Mouse (Mus musculus) lung, adult 2 months (tissue): ENCODE data around the gene Maml2. TPM values are rescaled to one million over a fixed set of nuclear protein-coding genes. Genes with fewer than 3 reads are reported as not detected.

Source experiments
- DNase-seq: peaks from one replicate; pipeline ENCODE4 v3.0.0; 2022
- H3K4me1 ChIP-seq: fragments of 200-500 bp; 2 replicates; pipeline ENCODE4 v1.6.1; 2011; ENCODE audit warnings: low read length; ENCODE audit not compliant: control insufficient read depth, insufficient read depth
- H3K4me3 ChIP-seq: fragments of 200-500 bp; replicated peaks from 2 replicates; pipeline ENCODE3; 2011; ENCODE audit warnings: low read depth, mild to moderate bottlenecking, control low read depth, low read length; ENCODE audit errors: extremely low read depth
- CTCF ChIP-seq: fragments of 200-500 bp; IDR thresholded peaks from 2 replicates; pipeline ENCODE4 v1.5.1; 2011; ENCODE audit warnings: mild to moderate bottlenecking, low read length, control low read depth; ENCODE audit not compliant: insufficient read depth
- POLR2A ChIP-seq: fragments of 200-500 bp; IDR thresholded peaks from 2 replicates; pipeline ENCODE4 v1.6.1; 2011; ENCODE audit warnings: low read depth, mild to moderate bottlenecking, control low read depth, low read length, borderline replicate concordance; ENCODE audit errors: extremely low read depth
- WGBS: fragments of 180-500 bp; shearing (Covaris S2); methylation state at CpG from one replicate; pipeline ENCODE4 v1.1.7; 2018; 5-methylcytosine and 5-hydroxymethylcytosine counted together
- polyA plus RNA-seq: library from polyadenylated mRNA; depleted of rRNA; stranded (reverse); fragments of >200 nt; gene quantifications from 2 replicates; pipeline ENCODE4 v1.2.3, GENCODE M21; 2012

Maml2 gene
- polyA plus RNA-seq, 1 experiment: 17.1 TPM

DNA sequence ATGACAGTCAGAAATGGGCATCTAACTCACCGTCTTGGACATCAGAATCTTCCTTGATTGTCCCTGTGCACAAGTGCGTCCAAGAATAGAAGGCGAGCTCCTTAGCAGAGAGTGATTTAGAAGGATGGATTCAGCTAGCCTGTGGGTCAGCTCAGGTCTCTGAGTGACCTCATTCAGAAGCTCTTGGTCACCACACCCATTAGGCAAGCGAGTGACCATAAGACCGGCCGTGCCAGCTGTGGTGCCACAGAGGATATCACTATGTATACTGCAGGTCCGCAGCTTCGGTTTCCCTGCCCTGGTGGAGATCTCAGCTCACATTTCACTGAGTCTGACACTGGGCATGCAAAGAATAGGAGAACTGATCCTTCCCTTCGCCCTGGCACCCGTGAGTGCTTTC, 294.9 kb downstream of the Maml2 start:
- no peak for DNase-seq
- WGBS: 66% methylated on average over 10 of the region's 10 CpGs
- TF ChIP-seq CTCF (no peak), POLR2A (no peak)
- H3K4me3 ChIP-seq: no peak overlapping the region
- H3K4me1 ChIP-seq: peaks cover 7% of the 10 kb centered on the region

DNA sequence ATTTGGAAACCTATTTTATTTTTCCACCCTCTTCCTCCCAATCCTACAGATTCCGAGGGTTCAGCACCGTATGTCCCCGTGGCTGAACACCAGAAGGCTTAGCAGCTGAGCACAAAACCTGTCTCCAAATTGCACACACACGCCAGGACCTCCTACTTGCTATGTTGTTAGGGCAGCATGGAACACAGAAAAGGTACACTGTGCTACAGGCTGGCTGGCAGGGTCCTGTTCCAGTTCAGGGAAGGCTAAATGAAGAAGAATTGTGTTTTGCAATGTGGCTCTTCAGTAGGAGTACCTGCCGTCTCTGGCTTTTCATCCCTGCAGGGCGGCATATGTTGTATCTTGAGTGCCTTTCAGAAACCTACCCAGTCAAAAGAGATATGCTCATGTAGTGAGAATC, 300.0 kb downstream of the Maml2 start:
- no peak for DNase-seq
- Histone ChIP-seq H3K4me1 (peaks cover 2% of the 10 kb centered on the region; the same call in 1 of the 2 replicates), H3K4me3 (no peak overlapping the region)
- TF ChIP-seq POLR2A (no peak), CTCF (no peak)
- 89% methylated on average over 6 of the region's 6 CpGs for WGBS

DNA sequence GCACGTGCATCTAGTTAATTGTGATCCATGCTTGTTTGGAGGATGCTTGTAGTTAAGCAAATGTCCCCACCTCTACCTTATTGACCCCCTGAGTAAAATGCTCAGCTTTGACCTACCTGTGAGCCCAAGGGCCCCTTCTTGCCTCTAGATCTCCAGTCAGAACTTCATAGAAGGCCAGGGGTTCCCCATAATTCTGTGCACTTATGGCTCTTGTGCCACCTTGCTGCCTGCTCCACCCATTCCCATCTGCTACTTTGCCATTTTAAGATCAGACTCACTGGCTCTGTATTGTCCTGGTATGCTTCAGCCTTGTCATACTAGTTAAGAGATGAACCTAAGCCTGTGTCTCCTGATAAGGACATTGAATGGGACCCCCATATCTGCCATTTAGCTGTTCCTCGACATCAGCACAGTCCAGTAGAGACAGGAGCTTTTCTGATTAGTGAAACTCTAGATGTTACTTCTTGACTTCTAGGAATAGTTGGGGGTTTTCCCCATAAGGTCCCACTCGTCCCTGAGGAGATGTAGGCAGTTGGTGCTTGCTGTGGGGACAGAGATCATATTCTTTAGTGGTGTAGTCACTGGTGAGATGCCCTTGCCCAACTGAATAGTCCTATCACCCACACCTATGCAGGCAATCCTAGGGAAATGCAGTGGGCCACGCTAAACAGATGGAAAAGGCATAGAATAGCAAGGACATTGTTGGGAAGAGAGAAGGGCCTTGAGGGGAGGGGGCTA, 301.0 kb downstream of the Maml2 start:
- DNase-seq: no peak
- no peak for TF ChIP-seq POLR2A
- no peak for TF ChIP-seq CTCF

DNA sequence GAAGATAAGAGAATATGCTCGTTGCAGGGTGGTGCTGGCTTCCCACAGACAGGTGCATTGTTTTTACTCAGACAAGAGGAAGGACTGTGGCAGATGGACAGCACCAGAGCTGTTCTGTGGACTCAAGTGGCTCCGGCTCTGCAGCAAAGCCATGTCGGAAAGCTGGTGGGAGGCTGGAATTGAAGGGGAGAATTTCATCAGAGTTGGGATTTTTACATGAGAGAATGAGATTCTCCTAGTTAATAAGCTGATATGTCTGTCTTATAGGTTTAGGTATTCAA, 301.5 kb downstream of the Maml2 start:
- DNase-seq: no peak
- WGBS: 76% methylated on average over 3 of the region's 3 CpGs

More for the DNA sequence above, 301.0 kb downstream of the Maml2 start:
- H3K4me1 ChIP-seq: 0 out of 2 replicates have a peak, but pooled peaks cover 2% of the 10 kb centered on the region
- 83% methylated on average over 4 of the region's 4 CpGs for WGBS
- H3K4me3 ChIP-seq: no peak overlapping the region

DNA sequence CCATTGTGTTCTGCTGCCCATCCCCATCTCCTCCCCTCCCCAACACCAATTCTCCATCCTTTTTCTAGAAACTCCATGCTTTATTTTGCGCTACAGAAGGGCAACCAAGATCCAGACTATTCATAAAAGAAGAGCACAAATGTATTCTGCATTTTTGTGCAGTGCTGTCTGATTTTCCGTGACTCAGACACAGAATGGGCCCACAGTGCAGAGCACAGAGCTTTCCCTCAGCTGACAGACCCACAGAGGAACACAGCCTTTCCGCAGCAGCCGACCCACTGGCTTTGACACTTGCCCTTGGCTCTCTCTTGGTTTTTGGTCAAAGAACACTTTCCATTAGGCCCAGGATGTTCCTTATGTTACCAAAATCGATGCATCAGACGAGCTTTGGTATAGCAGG, 302.0 kb downstream of the Maml2 start:
- Histone ChIP-seq H3K4me3 (no peak overlapping the region), H3K4me1 (0 out of 2 replicates have a peak, but pooled peaks cover 2% of the 10 kb centered on the region)
- 95% methylated on average over 6 of the region's 6 CpGs for WGBS
- TF ChIP-seq CTCF (no peak), POLR2A (no peak)
- DNase-seq: no peak

More for the DNA sequence above, 301.5 kb downstream of the Maml2 start:
- no peak overlapping the region for H3K4me3 ChIP-seq
- 0 out of 2 replicates have a peak, but pooled peaks cover 2% of the 10 kb centered on the region for H3K4me1 ChIP-seq
- no peak for TF ChIP-seq CTCF
- no peak for TF ChIP-seq POLR2A

DNA sequence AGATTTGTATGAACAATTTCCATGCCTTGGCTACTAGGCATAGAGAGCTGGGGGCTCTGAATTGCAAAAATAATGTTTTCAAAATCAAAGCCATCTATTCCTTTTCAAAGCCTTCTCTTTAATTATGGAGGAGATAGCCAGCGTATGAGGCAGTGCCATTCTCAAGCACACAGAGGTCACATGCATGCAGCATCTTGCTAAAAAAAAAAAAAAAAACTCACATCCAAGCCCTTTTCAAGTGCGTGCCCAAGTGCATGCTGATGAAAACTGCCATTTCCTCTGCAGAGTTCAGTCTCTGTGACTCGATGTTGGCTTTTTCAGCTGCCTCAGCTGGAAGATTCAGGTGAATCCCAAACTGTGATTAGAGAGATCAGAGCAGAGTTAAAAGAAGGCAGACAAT, 304.0 kb downstream of the Maml2 start:
- DNase-seq: no peak
- no peak overlapping the region for H3K4me3 ChIP-seq
- WGBS: 69% methylated on average over 3 of the region's 3 CpGs
- H3K4me1 ChIP-seq: 0 out of 2 replicates have a peak, but pooled peaks cover 2% of the 10 kb centered on the region
- TF ChIP-seq CTCF (no peak), POLR2A (no peak)

DNA sequence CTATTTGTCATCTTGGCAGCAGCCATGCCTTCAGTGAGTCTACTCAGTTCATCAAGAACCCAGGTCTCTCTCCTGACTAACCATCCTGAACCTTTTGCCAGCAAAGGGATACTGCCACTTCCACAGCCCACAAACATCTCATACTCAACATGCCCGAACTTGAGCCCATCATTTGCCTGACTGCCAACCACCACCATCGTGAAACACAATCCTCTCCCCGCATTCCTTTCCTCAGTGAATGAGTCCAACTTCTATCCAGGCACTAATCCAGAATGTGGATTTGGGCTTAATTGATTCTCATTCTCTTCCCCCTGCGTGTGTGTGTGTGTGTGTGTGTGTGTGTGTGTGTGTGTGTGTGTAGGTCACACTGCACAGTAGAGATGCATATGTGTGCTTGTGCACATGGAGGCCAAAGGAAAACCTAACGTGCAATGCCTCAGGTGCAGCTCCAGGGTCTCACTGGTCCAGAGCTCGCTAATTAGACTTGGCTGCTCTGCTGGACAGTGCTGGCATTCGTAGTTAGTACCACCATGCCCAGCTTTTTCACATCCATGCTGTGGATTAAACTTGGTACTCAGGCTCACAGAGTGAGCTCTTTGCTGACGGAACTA, 305.9 kb downstream of the Maml2 start:
- TF ChIP-seq CTCF (no peak), POLR2A (no peak)
- peaks cover 8% of the 10 kb centered on the region for H3K4me1 ChIP-seq
- DNase-seq: no peak
- WGBS: 81% methylated on average over 8 of the region's 8 CpGs
- no peak overlapping the region for H3K4me3 ChIP-seq

DNA sequence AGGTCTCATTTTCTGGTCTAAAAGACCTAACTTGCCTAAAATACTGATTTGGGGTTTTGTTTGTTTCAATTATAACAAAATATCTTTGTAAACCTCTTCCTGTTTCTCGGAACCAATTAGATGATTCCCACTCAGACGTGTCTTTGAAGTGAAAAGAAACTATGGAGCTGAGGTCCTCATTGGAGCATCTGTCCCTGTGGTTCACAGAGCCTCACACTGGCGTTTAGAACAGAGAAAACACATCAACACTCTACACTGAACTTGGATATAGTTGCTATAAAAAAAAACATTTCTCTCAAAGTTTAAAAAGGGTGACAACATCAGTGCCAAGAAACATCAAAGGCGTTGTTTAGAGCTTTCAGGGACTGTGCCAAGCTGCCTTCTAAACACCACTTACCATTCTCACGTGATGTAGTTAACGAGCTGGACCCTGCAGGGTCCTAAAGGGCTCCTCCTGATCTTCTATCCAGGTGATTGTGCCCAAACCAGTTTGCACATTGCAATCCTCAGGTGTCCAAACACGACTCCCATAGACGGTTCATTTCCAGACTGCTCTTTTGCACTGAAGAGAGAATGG, 309.9 kb downstream of the Maml2 start:
- TF ChIP-seq POLR2A (no peak), CTCF (no peak)
- H3K4me3 ChIP-seq: no peak overlapping the region
- H3K4me1 ChIP-seq: peaks cover 6% of the 10 kb centered on the region
- DNase-seq: no peak
- WGBS: 40% methylated on average over 8 of the region's 8 CpGs

DNA sequence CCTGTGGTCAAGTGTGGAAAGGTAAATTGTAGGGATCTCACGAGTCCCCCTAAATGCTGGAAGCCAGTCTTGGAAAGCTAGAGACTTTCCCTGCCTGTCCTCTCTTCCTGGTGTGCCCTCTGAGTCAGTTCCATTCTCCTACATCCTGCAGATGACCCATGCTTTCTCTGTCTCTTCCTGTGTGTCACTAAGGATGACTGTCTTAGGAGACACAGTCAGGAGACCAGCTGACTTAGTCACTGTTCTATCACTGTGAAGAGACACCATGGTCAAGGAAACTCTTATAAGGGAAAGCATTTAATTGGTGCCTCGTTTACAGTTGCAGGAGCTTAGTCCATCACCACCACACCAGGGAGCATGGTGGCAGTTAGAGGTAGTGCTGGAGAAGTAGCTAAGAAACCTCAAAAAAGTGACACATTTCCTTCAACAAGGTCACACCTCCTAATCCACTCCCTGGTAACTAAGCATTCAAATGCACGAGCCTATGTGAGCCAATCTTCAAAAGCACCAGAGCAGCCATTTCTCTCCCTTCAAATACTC, 310.8 kb downstream of the Maml2 start:
- H3K4me3 ChIP-seq: no peak overlapping the region
- no peak for DNase-seq
- TF ChIP-seq CTCF (no peak), POLR2A (no peak)
- peaks cover 6% of the 10 kb centered on the region for H3K4me1 ChIP-seq
- WGBS: 41% methylated on average over 3 of the region's 3 CpGs

DNA sequence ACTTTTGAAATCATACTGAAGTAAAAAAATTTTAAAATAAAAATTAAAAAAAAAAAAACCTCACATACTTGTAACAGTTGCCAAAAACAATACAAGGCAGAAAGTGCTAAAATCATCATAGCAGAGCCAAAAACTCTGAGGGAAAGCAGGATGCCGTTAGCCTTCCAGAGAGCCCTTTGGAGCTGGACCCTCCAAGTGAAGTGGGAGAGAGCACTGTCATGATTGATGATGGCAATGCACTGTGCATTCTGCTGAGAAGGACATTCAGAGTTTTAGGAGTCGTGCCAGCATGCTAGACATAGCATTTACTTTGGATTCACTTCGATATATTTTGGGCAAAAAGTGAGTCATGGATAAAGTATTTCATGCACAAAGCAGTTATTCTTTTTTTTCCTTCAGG, 313.8 kb downstream of the Maml2 start:
- no peak for DNase-seq
- H3K4me3 ChIP-seq: no peak overlapping the region
- 50% methylated on average over 3 of the region's 3 CpGs for WGBS
- H3K4me1 ChIP-seq: peaks cover 6% of the 10 kb centered on the region
- no peak for TF ChIP-seq POLR2A
- TF ChIP-seq CTCF: no peak

DNA sequence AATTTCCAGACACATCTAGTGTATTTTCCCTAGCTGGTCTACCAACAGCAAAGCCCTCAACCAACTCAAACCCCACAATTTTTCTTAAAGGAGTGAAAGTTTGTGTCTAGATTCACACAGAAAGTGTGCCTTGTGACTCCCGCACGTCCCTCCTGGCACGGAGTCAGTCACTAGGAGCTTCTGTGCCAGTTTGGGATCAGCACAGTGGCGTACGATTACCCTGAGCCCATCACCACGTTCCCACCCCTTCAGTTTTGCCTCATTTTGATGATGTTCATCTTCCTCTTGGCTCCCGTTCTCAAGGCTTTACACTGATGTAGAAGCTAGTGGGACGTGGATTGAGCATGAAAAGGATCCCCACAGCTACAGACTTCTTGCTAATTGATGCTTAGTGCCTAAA, 314.6 kb downstream of the Maml2 start:
- WGBS: 81% methylated on average over 8 of the region's 8 CpGs

More for the DNA sequence above, 314.6 kb downstream of the Maml2 start:
- TF ChIP-seq POLR2A (no peak), CTCF (no peak)
- H3K4me3 ChIP-seq: no peak overlapping the region
- H3K4me1 ChIP-seq: peaks cover 6% of the 10 kb centered on the region
- no peak for DNase-seq
